Mouse (Mus musculus) embryonic fibroblast, embryonic 13.5 days (primary cell): Measurements from ENCODE around the gene Lpar2.

Experiments
- CTCF ChIP-seq: IDR thresholded peaks from 2 replicates; pipeline ENCODE4 v1.5.1; 2011; ENCODE audit warnings: mild to moderate bottlenecking, control low read depth, low read length, moderate library complexity, borderline replicate concordance; ENCODE audit not compliant: insufficient read depth
- POLR2A ChIP-seq: IDR thresholded peaks from 2 replicates; pipeline ENCODE4 v1.6.1; 2011; ENCODE audit warnings: low read depth, mild to moderate bottlenecking, control low read depth, low read length, moderate library complexity

DNA sequence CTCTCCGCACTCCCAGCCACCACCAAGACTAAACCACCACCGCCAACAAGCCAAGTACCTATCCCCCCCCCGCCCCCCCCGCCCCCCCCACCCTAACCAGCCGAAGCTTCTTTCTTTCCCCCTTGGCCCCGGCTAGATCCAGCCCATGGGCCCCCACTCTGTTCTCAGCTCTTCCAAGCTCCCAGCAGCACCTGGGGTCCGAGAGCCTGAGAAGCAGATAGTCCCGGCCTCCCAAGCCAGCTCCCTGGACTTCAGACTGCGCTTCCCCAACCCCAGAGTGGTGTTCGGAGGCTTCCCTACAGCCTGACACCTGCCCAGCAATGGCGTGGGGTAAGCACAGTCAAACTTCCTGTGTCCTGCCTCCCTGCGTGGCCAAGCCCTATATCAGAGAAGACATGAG lies 45.1 kb upstream of the Lpar2 start:
- TF ChIP-seq CTCF (no peak), POLR2A (no peak)
